11 mouse cellular contexts compared by ENCODE assay signal in the genomic region with DNA sequence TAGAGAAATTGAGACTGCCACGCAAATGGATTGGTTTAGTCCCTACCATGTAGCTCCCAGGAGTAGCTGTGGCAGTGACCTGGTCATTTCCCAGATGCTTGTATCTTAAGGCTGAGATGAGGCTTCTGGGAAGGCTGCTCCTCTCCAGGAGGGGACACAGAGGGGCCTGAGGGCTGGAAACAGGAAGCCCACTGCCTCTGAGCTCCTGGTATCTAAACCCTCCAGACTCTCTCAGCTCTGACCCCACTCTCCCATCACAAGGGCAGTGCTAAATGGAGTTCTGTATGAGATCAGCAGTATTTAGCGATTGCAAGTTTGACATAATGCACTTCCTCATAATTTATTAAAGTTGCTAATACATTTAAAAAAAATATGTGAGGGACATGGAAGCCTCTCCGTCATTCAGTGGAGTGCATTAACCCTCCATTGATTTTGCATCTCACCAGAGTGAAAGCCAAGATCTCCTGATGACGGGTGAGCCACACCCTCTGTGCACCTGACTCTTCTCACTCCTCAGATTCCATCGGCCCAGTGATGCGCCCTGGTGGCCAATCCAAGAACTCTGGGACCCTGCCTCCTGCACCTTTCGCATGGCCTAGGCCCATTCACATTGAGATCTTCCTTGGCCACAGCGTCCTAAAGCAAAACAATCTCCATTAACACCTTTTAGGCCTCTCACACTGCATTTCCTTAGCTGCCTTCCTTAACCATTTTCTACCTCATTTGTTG.
A peak's percentile ranks its signal among the peaks of the same experiment; 100 is the strongest.
DNase-seq lines count a peak whose midpoint lies in the region; ATAC-seq and TF ChIP-seq lines count a peak whose summit lies in the region.
"Had no signal": no experiment of that assay in that cellular context is flagged by ENCODE, and none has a peak within 500 bp of the region (broad histone marks: within the 10 kb centered on the region; RNA-seq: fewer than 3 reads in every experiment).

No protein-coding gene starts in this region.

- peak overlapping the region; percentile 56 for H3K27ac ChIP-seq in heart, embryonic 10.5 days
- no peak overlapping the region for H3K27ac ChIP-seq in midbrain, embryonic 13.5 days
- no peak overlapping the region for H3K27ac ChIP-seq in midbrain, embryonic 14.5 days (replicated peaks; ENCODE audit: low read depth, low read length)
- peak overlapping the region; percentile 47 for H3K27ac ChIP-seq in heart, postnatal 0 days (ENCODE audit: low read depth)
- no peak overlapping the region for H3K27ac ChIP-seq in small intestine, adult 2 months (ENCODE audit: insufficient read depth, low read depth, low read length)
- H3K27ac ChIP-seq: midbrain, embryonic 12.5 days had no signal

- peaks cover 12% of the 10 kb centered on the region; the same call in 1 of the 2 replicates for H3K36me3 ChIP-seq in heart, embryonic 10.5 days
- H3K36me3 ChIP-seq in midbrain, embryonic 13.5 days = no peaks in the 10 kb centered on the region
- H3K36me3 ChIP-seq in midbrain, embryonic 14.5 days (ENCODE audit: control insufficient read depth, insufficient read depth, low read length) = no peaks in the 10 kb centered on the region
- peaks cover 11% of the 10 kb centered on the region; the same call in 1 of the 2 replicates for H3K36me3 ChIP-seq in heart, postnatal 0 days (replicated peaks; ENCODE audit: control insufficient read depth, insufficient read depth, low read length)
- 0 out of 2 replicates have a peak, but pooled peaks cover 3% of the 10 kb centered on the region for H3K36me3 ChIP-seq in small intestine, adult 2 months (ENCODE audit: control insufficient read depth, insufficient read depth, low read length)
- H3K36me3 ChIP-seq: midbrain, embryonic 12.5 days had no signal

- H3K4me2 ChIP-seq in midbrain, embryonic 13.5 days (replicated peaks) = no peak overlapping the region
- no peak overlapping the region for H3K4me2 ChIP-seq in midbrain, embryonic 14.5 days (ENCODE audit: low read length)
- no peak overlapping the region for H3K4me2 ChIP-seq in heart, postnatal 0 days (ENCODE audit: low read depth, low read length)
- H3K4me2 ChIP-seq: midbrain, embryonic 12.5 days had no signal

- peak; percentile 30 for TF ChIP-seq CTCF in heart, postnatal 0 days (IDR thresholded peaks at IDR 0.05; ENCODE audit: low read depth)
- peak; percentile 54; the same call in 1 of the 2 replicates for TF ChIP-seq CTCF in small intestine, adult 2 months (IDR thresholded peaks at IDR 0.05; ENCODE audit: extremely low read depth, insufficient read length, insufficient replicate concordance, low read depth, low read length)

- H3K9ac ChIP-seq in midbrain, embryonic 13.5 days (replicated peaks) = no peak overlapping the region
- H3K9ac ChIP-seq in midbrain, embryonic 14.5 days (replicated peaks; ENCODE audit: low read length) = no peak overlapping the region
- no peak overlapping the region for H3K9ac ChIP-seq in heart, postnatal 0 days (replicated peaks; ENCODE audit: low read depth, low read length)
- H3K9ac ChIP-seq: midbrain, embryonic 12.5 days had no signal

- DNase-seq in heart, embryonic 10.5 days (ENCODE audit: low spot score) = no peak
- no peak for DNase-seq in heart, adult 9 months (ENCODE audit: low spot score in 2 of 2)
- DNase-seq in midbrain, embryonic 14.5 days = no peak
- DNase-seq in heart, postnatal 0 days (ENCODE audit: low spot score) = no peak
- no peak for DNase-seq in kidney, postnatal 4 days
- DNase-seq in layer of hippocampus, adult 18-20 months (ENCODE audit: low spot score in 2 of 2) = no peak
- DNase-seq: adrenal gland, postnatal 14 days; right cerebral cortex, postnatal 4 days had no signal

- no peaks in the 10 kb centered on the region for H3K27me3 ChIP-seq in heart, embryonic 10.5 days (ENCODE audit: insufficient read depth, poor library complexity, severe bottlenecking)
- no peaks in the 10 kb centered on the region for H3K27me3 ChIP-seq in midbrain, embryonic 13.5 days
- H3K27me3 ChIP-seq in midbrain, embryonic 14.5 days (ENCODE audit: control insufficient read depth, insufficient read depth, low read length) = no peaks in the 10 kb centered on the region
- H3K27me3 ChIP-seq in heart, postnatal 0 days (ENCODE audit: control insufficient read depth, insufficient read depth, low read length) = no peaks in the 10 kb centered on the region
- no peaks in the 10 kb centered on the region for H3K27me3 ChIP-seq in small intestine, adult 2 months (ENCODE audit: control insufficient read depth, insufficient read depth, low read length)
- H3K27me3 ChIP-seq: midbrain, embryonic 12.5 days had no signal

- H3K9me3 ChIP-seq in heart, embryonic 10.5 days = no peaks in the 10 kb centered on the region
- no peaks in the 10 kb centered on the region for H3K9me3 ChIP-seq in midbrain, embryonic 13.5 days
- no peaks in the 10 kb centered on the region for H3K9me3 ChIP-seq in midbrain, embryonic 14.5 days (ENCODE audit: control insufficient read depth, low read length)
- no peaks in the 10 kb centered on the region for H3K9me3 ChIP-seq in heart, postnatal 0 days (replicated peaks; ENCODE audit: control insufficient read depth, low read length)
- H3K9me3 ChIP-seq: midbrain, embryonic 12.5 days had no signal

- no peak overlapping the region for H3K4me3 ChIP-seq in heart, embryonic 10.5 days
- H3K4me3 ChIP-seq in midbrain, embryonic 13.5 days (replicated peaks) = no peak overlapping the region
- H3K4me3 ChIP-seq in midbrain, embryonic 14.5 days (replicated peaks; ENCODE audit: low read depth, low read length) = no peak overlapping the region
- H3K4me3 ChIP-seq in heart, postnatal 0 days (ENCODE audit: low read depth, low read length) = no peak overlapping the region
- no peak overlapping the region for H3K4me3 ChIP-seq in small intestine, adult 2 months (ENCODE audit: low read depth, low read length)
- H3K4me3 ChIP-seq: midbrain, embryonic 12.5 days had no signal

- H3K4me1 ChIP-seq in heart, embryonic 10.5 days = peaks cover 27% of the 10 kb centered on the region
- H3K4me1 ChIP-seq in midbrain, embryonic 13.5 days (replicated peaks) = 0 out of 2 replicates have a peak, but pooled peaks cover 3% of the 10 kb centered on the region
- no peaks in the 10 kb centered on the region for H3K4me1 ChIP-seq in midbrain, embryonic 14.5 days (ENCODE audit: control insufficient read depth, insufficient read depth, low read length)
- H3K4me1 ChIP-seq in heart, postnatal 0 days (ENCODE audit: control insufficient read depth, insufficient read depth) = peaks cover 32% of the 10 kb centered on the region
- peaks cover 19% of the 10 kb centered on the region; the same call in 1 of the 2 replicates for H3K4me1 ChIP-seq in small intestine, adult 2 months (ENCODE audit: control insufficient read depth, insufficient read depth, insufficient read length, low read length)
- H3K4me1 ChIP-seq: midbrain, embryonic 12.5 days had no signal

- 0 out of 2 replicates have a peak, but pooled peaks have one; percentile 17 for ATAC-seq in midbrain, embryonic 13.5 days
- no peak for ATAC-seq in midbrain, embryonic 14.5 days (ENCODE audit: low FRiP score, low TSS enrichment)
- peak; percentile 16; the same call in 1 of the 2 replicates for ATAC-seq in heart, postnatal 0 days (ENCODE audit: insufficient read depth, low read depth)

- WGBS in heart, embryonic 10.5 days = 71% methylated on average over 8 of the region's 8 CpGs
- 65% methylated on average over 8 of the region's 8 CpGs for WGBS in midbrain, embryonic 13.5 days
- WGBS in midbrain, embryonic 14.5 days = 70% methylated on average over 8 of the region's 8 CpGs
- 74% methylated on average over 8 of the region's 8 CpGs for WGBS in heart, postnatal 0 days
- whole genome bisulfite sequencing in small intestine, adult 2 months = 45% methylated on average over 8 of the region's 8 CpGs

- no peak for TF ChIP-seq EP300 in heart, postnatal 0 days (IDR thresholded peaks at IDR 0.05; ENCODE audit: low read depth)

- TF ChIP-seq POLR2A in small intestine, adult 2 months (IDR thresholded peaks at IDR 0.05; ENCODE audit: low read depth, low read length) = no peak

Comparison
In these comparisons a context has a peak if more than half of its experiments do, and no peak if none do; other contexts are left out.
1. H3K27ac ChIP-seq: peak in heart, embryonic 10.5 days (single experiment) and heart, postnatal 0 days (single experiment); none in midbrain, embryonic 13.5 days (single experiment), midbrain, embryonic 14.5 days (single experiment) and small intestine, adult 2 months (single experiment).